Mouse (Mus musculus) activated CD4-positive, CD25-positive, alpha-beta regulatory T cell, adult 9 weeks (primary cell): ENCODE results near the gene C730034F03Rik. TPM values are rescaled to one million over a fixed set of nuclear protein-coding genes. Genes with fewer than 3 reads are reported as not detected.

ENCODE experiments used
- polyA plus RNA-seq: library from polyadenylated mRNA; unstranded; fragments of 100-300 nt; shearing (Covaris generic); gene quantifications from one replicate; pipeline ENCODE4 v1.2.1, GENCODE M21; 2017

C730034F03Rik gene
- polyA plus RNA-seq: 6.0 TPM

DNA sequence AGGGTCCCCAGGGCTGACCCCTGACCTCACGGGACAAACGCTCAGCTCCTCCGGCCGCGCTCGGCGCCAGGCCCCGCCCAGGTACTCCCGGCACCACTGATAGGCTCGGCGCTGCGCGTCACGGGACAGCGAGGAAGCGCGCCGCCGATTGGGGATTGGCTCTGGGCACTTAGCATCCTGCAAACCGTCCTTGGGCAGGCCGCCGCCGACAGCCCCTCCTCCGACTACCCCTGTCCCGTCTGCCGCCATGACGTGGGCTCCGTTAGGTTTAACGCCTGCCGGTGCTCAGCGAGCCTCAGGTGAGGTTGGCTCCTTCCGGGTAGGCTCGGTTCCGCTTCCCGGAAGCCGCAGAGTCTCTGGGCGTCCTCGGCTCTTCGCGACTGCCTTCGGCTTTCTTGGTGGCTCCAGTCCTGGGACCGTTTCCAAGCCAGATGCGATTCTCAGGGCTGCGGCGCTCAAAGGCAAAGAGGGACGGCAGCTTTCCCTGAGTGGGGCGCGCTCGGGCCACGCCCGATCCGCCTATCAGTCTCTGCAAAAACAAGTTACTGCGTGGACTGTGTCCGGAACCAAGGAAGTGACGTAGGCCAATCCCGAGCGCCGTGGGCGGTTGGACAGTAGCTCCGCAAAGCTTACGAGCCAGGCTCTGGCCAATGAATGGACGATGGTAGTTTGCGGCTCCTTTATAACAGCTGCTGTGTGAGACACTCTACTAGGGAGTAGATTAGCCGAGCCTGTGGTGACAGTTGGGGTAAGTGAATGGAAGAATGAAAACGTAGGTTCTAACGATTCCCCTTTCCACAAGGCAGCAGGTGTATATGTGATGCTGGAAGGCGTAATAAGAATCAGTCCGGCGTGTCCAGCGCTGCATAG is at the start of gene C730034F03Rik, which contains the start of the genes Gm44502 and Chkb:
TSS of gene C730034F03Rik (plus strand) at position 238 of the 870 bp plus-strand sequence.
TSS of gene Gm44502 (minus strand) at position 345 of the 870 bp plus-strand sequence.
TSS of gene Chkb (minus strand) at position 557 of the 870 bp plus-strand sequence.

DNA sequence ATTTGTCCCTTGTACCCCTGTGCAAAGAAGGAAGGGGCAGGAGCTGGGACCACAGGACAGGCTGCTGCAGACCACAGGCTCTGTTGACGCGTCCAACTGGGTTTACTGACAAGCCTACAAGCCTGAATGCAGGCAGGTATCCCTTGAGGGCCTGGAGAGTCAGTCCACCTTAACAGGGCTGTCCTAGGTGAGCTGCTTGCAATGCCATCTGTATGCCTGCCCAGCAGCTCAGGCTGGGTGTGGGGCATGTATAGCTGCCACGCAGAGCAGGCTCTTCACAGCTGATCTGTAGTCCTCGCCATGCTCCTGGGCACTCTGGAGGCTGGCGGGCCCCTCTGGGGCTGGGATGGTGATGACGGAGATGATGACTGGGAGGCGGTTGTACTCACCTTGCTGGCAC is 44.8 kb upstream of the C730034F03Rik start, which contains the start of gene Klhdc7b:
TSS of gene Klhdc7b (plus strand) at position 301 of the 400 bp plus-strand sequence.

DNA sequence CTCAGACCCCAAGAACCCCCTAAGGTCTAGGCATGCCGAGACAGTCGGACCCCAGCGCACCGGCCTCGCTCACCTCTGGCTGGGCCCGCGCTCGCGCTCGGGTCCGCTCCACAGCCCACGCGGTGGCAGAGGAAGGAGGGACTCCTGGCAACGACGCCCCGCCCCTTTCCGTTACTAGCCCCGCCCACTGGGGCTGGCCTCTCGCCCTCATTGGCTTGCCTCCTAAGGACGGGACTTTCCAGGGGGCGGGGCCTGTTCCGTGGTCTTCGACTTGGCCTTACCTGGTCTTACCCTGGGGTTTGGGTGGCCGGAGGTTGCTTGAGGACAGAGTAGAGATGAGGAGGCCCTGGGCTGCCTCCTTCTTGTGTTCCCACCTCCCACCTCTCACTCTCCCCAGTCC is 19.3 kb upstream of the C730034F03Rik start, which contains the start of gene Syce3:
TSS of gene Syce3 (minus strand) at position 386 of the 400 bp plus-strand sequence.

DNA sequence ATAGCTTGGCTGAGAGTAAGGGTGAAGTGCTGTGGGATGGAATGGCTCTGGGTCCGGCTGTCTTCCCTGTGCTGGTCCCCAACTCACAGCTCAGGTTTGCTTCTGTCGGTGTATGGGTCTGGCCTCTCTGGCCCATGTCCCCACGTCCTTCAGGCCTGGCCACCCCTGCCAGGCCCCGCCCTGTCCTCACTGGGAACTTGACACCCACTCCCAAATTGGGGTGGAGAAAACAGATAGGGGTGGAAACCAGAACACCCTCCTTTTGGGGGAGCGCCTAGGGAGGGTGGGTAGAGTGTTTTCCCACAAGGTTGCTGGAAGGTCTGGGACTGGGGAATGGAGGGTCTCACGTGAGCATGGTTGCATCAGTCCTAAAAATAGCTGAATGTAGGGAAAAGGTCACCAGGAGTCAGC is 3.7 kb upstream of the C730034F03Rik start, which contains the start of gene Cpt1b:
TSS of gene Cpt1b (minus strand) at position 153 of the 411 bp plus-strand sequence.

DNA sequence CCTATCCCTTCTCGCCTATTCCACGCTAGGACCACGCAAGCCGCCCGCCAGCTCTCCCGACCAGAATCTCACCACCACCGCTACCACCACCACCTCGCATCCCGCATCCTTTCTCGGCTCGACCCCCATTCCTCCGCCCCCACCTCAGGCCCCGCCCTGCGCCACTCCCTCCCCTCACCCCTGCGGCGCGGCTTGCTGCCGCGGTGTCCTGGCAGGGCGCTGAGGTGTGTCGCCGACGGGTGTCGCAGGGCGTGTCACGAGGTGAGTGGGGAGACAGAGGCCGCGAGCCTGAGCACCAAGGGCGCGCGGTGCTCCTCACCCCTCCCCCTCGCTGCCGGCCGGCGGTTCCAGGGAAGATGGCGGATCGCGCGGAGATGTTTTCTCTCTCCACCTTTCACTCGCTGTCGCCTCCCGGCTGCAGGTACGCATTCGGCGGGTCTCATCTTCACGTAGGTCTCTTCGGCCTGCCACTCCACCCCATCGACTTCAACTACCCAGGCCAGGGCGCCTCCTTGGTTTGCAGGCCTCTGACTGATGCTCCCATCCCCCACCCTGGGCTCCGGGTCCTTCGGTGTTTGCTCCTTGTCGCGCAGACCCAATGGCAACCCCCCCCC is 24.6 kb downstream of the C730034F03Rik start, which contains the start of gene Mapk8ip2:
TSS of gene Mapk8ip2 (plus strand) at position 49 of the 614 bp plus-strand sequence.

DNA sequence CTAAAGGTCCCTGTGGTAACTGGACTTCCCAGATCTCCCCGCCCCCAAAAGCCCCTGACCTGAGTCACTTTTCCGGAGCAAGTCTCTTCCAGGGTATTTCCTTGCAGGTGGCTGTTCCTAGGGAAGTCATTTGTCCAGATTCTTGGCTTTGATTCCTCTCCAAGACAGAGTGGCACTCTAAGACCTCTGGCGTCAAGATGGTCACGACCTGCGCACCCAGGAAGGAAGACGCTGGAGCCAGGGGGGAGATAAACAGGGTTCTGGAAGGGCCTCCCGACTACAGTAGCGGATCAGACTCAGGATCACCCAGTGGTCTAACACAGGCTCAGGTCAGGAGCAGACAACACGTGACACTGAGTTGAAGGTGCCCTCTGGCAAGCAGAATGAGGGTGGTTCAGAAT is 47.7 kb downstream of the C730034F03Rik start, which contains the start of gene Arsa:
TSS of gene Arsa (minus strand) at position 335 of the 401 bp plus-strand sequence.

Other genes with a start within 250 kb of the C730034F03Rik start
- gene Plxnb2, start 248.8 kb upstream of the C730034F03Rik start, polyA plus RNA-seq: 4.5 TPM
- gene Dennd6b, start 233.1 kb upstream of the C730034F03Rik start, polyA plus RNA-seq: 38.5 TPM
- gene Ppp6r2, start 218.0 kb upstream of the C730034F03Rik start, polyA plus RNA-seq: 5.7 TPM
- gene Sbf1, start 114.3 kb upstream of the C730034F03Rik start, polyA plus RNA-seq: 68.5 TPM
- not detected for gene Adm2, start 106.9 kb upstream of the C730034F03Rik start, polyA plus RNA-seq
- not detected for gene Miox, start 95.2 kb upstream of the C730034F03Rik start, polyA plus RNA-seq
- 68.6 TPM for gene Lmf2, start 73.9 kb upstream of the C730034F03Rik start, polyA plus RNA-seq
- gene Ncaph2, start 73.9 kb upstream of the C730034F03Rik start, polyA plus RNA-seq: 172 TPM
- 7.8 TPM for gene Sco2, start 55.7 kb upstream of the C730034F03Rik start, polyA plus RNA-seq
- 0.75 TPM for gene Tymp, start 52.5 kb upstream of the C730034F03Rik start, polyA plus RNA-seq
- 0.35 TPM for gene Odf3b, start 50.3 kb upstream of the C730034F03Rik start, polyA plus RNA-seq
- gene Klhdc7b, start 44.7 kb upstream of the C730034F03Rik start, polyA plus RNA-seq: 0.09 TPM
- gene Syce3, start 19.1 kb upstream of the C730034F03Rik start, polyA plus RNA-seq: not detected
- 0.33 TPM for gene Cpt1b, start 3.7 kb upstream of the C730034F03Rik start, polyA plus RNA-seq
- not detected for gene Gm44502, start 107 bp downstream of the C730034F03Rik start, polyA plus RNA-seq
- 104 TPM for gene Chkb, start 319 bp downstream of the C730034F03Rik start, polyA plus RNA-seq
- gene Mapk8ip2, start 24.3 kb downstream of the C730034F03Rik start, polyA plus RNA-seq: 0.06 TPM
- gene Arsa, start 47.8 kb downstream of the C730034F03Rik start, polyA plus RNA-seq: 25.0 TPM
- gene Shank3, start 70.0 kb downstream of the C730034F03Rik start, polyA plus RNA-seq: not detected
- gene Acr, start 138.7 kb downstream of the C730034F03Rik start, polyA plus RNA-seq: not detected
- 1.8 TPM for gene Rabl2, start 162.3 kb downstream of the C730034F03Rik start, polyA plus RNA-seq